ENCODE assay signal across 8 mouse cellular contexts in genomic region chr7:111739371-111739765, GRCm38 (mm10). TPM values are rescaled to one million over a fixed set of nuclear protein-coding genes. Genes with fewer than 3 reads are reported as not detected.
DNase-seq lines count a peak whose midpoint lies in the region; TF ChIP-seq lines count a peak whose summit lies in the region.

No protein-coding gene starts in this region.

- no peaks in the 10 kb centered on the region for H3K36me3 ChIP-seq in embryonic facial prominence, embryonic 10.5 days (replicated peaks)
- H3K36me3 ChIP-seq in thymus, adult 2 months (ENCODE audit: control insufficient read depth, insufficient read depth, low read length): no peaks in the 10 kb centered on the region

- TF ChIP-seq CTCF in thymus, adult 2 months (IDR thresholded peaks at IDR 0.05; ENCODE audit: borderline replicate concordance, control insufficient read depth, extremely low read depth, insufficient read depth, low read length, poor library complexity): no peak

- 54% methylated on average over 5 of the region's 5 CpGs for WGBS in embryonic facial prominence, embryonic 10.5 days
- 74% methylated on average over 5 of the region's 5 CpGs for WGBS in thymus, adult 2 months

- intact Hi-C loops in gastrocnemius, postnatal 14 days (cut with DNase I; ENCODE audit: low total_unique reads): no loop called here

- DNase-seq in gastrocnemius, postnatal 14 days: peak; percentile 20
- no peak for DNase-seq in gastrocnemius, adult 8-10 months (ENCODE audit: low spot score in 2 of 2)
- DNase-seq in ZHBTc4 (ENCODE audit: low read depth, low spot score): peak; percentile 8
- DNase-seq in embryonic facial prominence, embryonic 10.5 days (ENCODE audit: low spot score): peak; percentile 23
- peak; percentile 54 for DNase-seq in kidney, postnatal 14 days
- DNase-seq in urinary bladder, postnatal 4 days (ENCODE audit: low spot score in 2 of 2): no peak
- DNase-seq in thymus, adult 2 months: no peak
- DNase-seq in left cerebral cortex, adult 11 months (ENCODE audit: low spot score): no peak

- H3K4me1 ChIP-seq in embryonic facial prominence, embryonic 10.5 days: peaks cover 33% of the 10 kb centered on the region
- no peaks in the 10 kb centered on the region for H3K4me1 ChIP-seq in thymus, adult 2 months (replicated peaks; ENCODE audit: control insufficient read depth, insufficient read depth, low read length)

- H3K27me3 ChIP-seq in embryonic facial prominence, embryonic 10.5 days (replicated peaks; ENCODE audit: low read depth, poor library complexity, severe bottlenecking): no peaks in the 10 kb centered on the region
- H3K27me3 ChIP-seq in thymus, adult 2 months (ENCODE audit: control insufficient read depth, insufficient read depth, low read length): no peaks in the 10 kb centered on the region

- TF ChIP-seq POLR2A in thymus, adult 2 months (IDR thresholded peaks at IDR 0.05; ENCODE audit: control insufficient read depth, extremely low read depth, insufficient read depth, low read length, poor library complexity): no peak

- peak overlapping the region; percentile 19; the same call in 1 of the 2 replicates for H3K27ac ChIP-seq in embryonic facial prominence, embryonic 10.5 days (replicated peaks)
- no peak overlapping the region for H3K27ac ChIP-seq in thymus, adult 2 months (ENCODE audit: control insufficient read depth, insufficient read depth, low read length)

- H3K9me3 ChIP-seq in embryonic facial prominence, embryonic 10.5 days: no peaks in the 10 kb centered on the region

- no peak overlapping the region for H3K4me3 ChIP-seq in embryonic facial prominence, embryonic 10.5 days
- H3K4me3 ChIP-seq in thymus, adult 2 months (ENCODE audit: control insufficient read depth, insufficient read depth, low read length): no peak overlapping the region

RNA-seq across cellular contexts. Expression of gene Galnt18, which starts 40.4 kb away (rescaled TPM):
- 1 to 10 TPM; 8.3 to 8.8 TPM for total RNA-seq in gastrocnemius, postnatal 14 days (2021)
- total RNA-seq in gastrocnemius, adult 8-10 months (2022): 1 to 10 TPM; 1.7 to 3.1 (median 2.3) TPM
- polyA plus RNA-seq in embryonic facial prominence, embryonic 10.5 days (2016; fragmentation: Nextera tagmentation; extraction: Ambion mirVana): 8.8 and 9.9 TPM in 2 replicates
- polyA plus RNA-seq in thymus, adult 2 months (2012; rRNA removed): 10.8 and 13.6 TPM in 2 replicates

Comparison
In these comparisons a context has a peak if more than half of its experiments do, and no peak if none do; other contexts are left out.
1. DNase-seq: peak in gastrocnemius, postnatal 14 days (single experiment), ZHBTc4 (single experiment), embryonic facial prominence, embryonic 10.5 days (single experiment) and kidney, postnatal 14 days (single experiment); none in gastrocnemius, adult 8-10 months (0 of 2), urinary bladder, postnatal 4 days (0 of 2), thymus, adult 2 months (single experiment) and left cerebral cortex, adult 11 months (single experiment).